Mouse (Mus musculus): ENCODE data around the gene Slc2a5. TPM values are rescaled to one million over a fixed set of nuclear protein-coding genes. Genes with fewer than 3 reads are reported as not detected.

Gene Slc2a5
- polyA plus RNA-seq, 1 experiment from 2014 or later = 1.0 TPM

DNA sequence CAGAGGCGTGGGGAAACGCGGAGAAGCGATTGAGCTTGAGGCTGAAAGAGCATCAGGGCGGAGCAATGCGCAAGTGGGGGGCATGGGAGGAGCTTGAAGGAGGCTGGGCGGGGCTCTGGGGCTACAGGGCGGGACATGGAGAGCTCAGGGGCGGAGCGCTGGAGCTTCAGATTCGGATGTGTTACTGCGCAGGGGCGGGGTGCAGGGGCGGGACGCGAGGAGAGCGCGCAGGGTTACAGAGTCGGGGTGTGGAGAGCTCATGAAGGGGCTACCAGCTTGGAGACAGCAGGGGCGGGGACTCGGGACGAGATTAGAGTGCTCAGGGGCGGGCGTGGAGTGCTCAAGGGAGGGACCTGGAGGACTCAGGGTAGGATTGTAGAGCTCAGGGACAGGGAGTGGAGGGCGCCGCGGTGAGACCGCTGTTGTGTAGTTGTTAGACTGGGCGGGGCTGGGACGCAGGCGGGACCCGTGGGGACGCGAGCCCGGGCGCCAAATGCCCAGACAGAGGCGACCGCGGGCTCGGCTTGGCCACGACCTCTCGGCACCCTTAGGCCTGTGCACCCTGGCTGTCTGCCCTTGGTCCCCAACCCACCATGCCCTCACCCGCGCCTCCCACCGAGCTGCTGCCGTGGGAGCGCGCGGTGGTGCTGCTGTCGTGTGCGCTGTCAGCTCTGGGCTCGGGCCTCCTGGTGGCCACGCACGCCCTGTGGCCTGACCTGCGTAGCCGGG is 31.8 kb upstream of the Slc2a5 start, which contains the start of gene Gpr157:
TSS of gene Gpr157 (plus strand) at position 205 of the 729 bp plus-strand sequence.
- H3K9me3 ChIP-seq = no peaks in the 10 kb centered on the region
- peak within 1 kb of the TSS; percentile 64 for H3K9ac ChIP-seq
- H3K4me1 ChIP-seq = 0 out of 2 replicates have a peak, but pooled peaks cover 3% of the 10 kb centered on the region
- peak within 1 kb of the TSS; percentile 98 for H3K4me2 ChIP-seq (replicated peaks)
- no peaks in the 10 kb centered on the region for H3K36me3 ChIP-seq
- peaks cover 14% of the 10 kb centered on the region; the same call in 1 of the 2 replicates for H3K27me3 ChIP-seq
- H3K4me3 ChIP-seq = peak within 1 kb of the TSS; percentile 57
- peak; percentile 94 for ATAC-seq (ENCODE audit: insufficient number of reproducible peaks, insufficient read depth, low FRiP score, low TSS enrichment)
- under 1% methylated on average over 56 of the region's 56 CpGs for WGBS
- H3K27ac ChIP-seq = peak within 1 kb of the TSS; percentile 64

DNA sequence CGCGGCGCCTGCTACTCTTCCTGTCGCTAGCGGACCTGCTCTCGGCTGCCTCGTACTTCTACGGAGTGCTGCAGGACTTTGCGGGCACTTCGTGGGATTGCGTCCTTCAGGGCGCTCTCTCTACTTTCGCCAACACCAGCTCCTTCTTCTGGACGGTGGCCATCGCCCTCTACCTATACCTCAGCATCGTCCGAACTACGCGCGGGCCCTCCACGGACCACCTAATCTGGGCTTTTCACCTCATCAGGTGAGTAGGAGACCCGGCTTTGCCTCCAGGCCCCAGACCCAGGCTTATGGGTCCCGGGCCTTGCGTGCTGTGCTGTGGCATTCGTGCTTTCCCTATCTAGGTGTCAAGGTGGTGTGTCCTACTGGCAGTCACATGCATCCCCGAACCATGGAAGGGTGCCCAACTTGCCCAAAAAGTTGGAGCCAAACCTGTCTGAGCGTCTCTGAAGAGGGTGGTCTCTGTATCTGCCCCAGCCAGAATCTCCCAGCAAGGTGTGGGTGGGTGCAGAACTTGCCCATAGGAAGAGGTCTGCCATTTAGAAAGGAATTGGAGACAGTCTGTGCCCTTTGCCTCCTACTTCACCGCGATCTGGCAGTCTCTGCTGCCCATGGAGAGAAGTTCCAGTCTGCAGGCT is 31.1 kb upstream of the Slc2a5 start:
- H3K4me1 ChIP-seq = 0 out of 2 replicates have a peak, but pooled peaks cover 3% of the 10 kb centered on the region
- H3K9ac ChIP-seq = peak overlapping the region; percentile 64
- H3K4me2 ChIP-seq (replicated peaks) = peak overlapping the region; percentile 98
- ATAC-seq (ENCODE audit: insufficient number of reproducible peaks, insufficient read depth, low FRiP score, low TSS enrichment) = no peak
- no peaks in the 10 kb centered on the region for H3K36me3 ChIP-seq
- peaks cover 14% of the 10 kb centered on the region; the same call in 1 of the 2 replicates for H3K27me3 ChIP-seq
- WGBS = 18% methylated on average over 29 of the region's 29 CpGs
- H3K9me3 ChIP-seq = no peaks in the 10 kb centered on the region
- H3K4me3 ChIP-seq = peak overlapping the region; percentile 57
- peak overlapping the region; percentile 64; the same call in 1 of the 2 replicates for H3K27ac ChIP-seq

DNA sequence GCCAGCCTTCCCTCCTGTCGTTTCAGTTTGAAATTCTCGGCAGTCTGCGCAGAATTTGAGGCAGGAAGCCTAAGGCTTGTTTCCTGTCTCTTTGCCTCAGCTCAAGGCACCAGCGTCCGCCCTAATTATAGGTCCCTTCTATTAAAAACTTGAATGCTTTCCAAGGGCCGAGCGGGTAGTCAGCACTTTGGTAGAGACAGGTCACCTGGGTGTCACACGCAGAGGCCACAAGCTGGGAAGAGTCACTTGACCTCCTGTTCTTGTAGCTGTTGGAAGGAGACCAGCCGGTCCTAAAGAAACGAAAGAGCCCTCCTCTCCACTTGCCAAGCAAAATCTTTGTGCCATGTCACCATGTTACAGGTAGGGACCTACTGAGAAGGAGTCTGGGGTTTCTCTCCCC is 30.0 kb upstream of the Slc2a5 start:
- Histone ChIP-seq H3K27me3 (peaks cover 14% of the 10 kb centered on the region; the same call in 1 of the 2 replicates), H3K4me2 (replicated peaks) (no peak overlapping the region), H3K4me3 (no peak overlapping the region), H3K4me1 (peaks cover 10% of the 10 kb centered on the region), H3K27ac (no peak overlapping the region), H3K9ac (no peak overlapping the region), H3K9me3 (no peaks in the 10 kb centered on the region), H3K36me3 (no peaks in the 10 kb centered on the region)
- no peak for ATAC-seq (ENCODE audit: insufficient number of reproducible peaks, insufficient read depth, low FRiP score, low TSS enrichment)
- 52% methylated on average over 10 of the region's 10 CpGs for WGBS

DNA sequence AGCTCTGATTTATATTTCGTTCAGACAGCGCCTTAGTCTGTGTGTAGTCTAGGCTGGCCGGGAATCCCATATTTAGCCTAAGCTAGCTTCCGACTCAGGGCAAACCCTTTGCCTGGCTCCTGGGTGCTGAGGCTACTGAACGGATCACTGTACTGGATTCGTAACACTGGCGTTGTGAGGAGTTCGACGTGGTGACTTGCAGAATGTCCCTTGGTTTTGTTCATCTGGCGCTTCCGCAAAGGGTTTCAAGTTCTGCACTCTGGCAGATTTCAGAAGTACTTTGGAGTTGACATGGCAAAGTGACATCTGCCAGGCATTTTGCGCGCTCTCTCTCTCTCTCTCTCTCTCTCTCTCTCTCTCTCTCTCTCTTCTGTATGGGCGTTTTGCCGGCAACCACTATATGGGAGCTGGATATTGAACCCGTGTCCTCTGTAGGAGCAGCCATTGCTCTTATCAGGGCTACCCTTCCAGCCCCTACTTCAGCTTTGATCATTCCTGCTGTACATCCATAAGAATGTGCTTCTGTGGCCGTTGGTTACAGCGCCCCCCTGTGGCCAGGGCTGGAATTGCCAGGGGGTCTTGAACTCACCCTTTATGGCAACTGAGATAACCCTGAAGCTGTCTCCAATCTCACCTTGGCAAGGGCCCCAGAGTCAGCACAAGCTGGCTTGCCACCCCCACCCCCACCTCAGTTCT is 27.0 kb upstream of the Slc2a5 start:
- no peak overlapping the region for H3K4me3 ChIP-seq
- peaks cover 14% of the 10 kb centered on the region; the same call in 1 of the 2 replicates for H3K27me3 ChIP-seq
- no peaks in the 10 kb centered on the region for H3K9me3 ChIP-seq
- ATAC-seq (ENCODE audit: insufficient number of reproducible peaks, insufficient read depth, low FRiP score, low TSS enrichment) = no peak
- WGBS = 84% methylated on average over 18 of the region's 18 CpGs
- H3K9ac ChIP-seq = no peak overlapping the region
- no peak overlapping the region for H3K27ac ChIP-seq
- peaks cover 17% of the 10 kb centered on the region for H3K4me1 ChIP-seq
- no peak overlapping the region for H3K4me2 ChIP-seq (replicated peaks)
- no peaks in the 10 kb centered on the region for H3K36me3 ChIP-seq

DNA sequence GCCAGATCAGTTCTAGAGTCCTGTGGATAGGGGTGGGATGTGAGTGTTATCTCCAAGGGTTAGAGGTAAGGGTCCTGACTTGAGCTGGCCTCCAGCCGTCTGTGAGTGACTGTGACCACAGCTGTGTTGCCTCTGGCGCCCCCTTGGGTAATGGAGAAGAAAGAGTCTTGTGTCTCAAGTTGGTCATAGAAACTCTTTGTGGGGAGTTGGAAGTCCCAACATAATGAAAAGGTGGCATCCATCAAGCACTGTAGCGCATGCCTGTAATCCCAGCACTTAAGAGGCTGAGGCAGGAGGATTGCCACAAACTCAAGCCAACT is 26.5 kb upstream of the Slc2a5 start:
- Histone ChIP-seq H3K36me3 (no peaks in the 10 kb centered on the region), H3K9me3 (no peaks in the 10 kb centered on the region), H3K4me3 (no peak overlapping the region), H3K27me3 (peaks cover 14% of the 10 kb centered on the region; the same call in 1 of the 2 replicates), H3K4me1 (peaks cover 17% of the 10 kb centered on the region), H3K9ac (no peak overlapping the region), H3K4me2 (replicated peaks) (no peak overlapping the region), H3K27ac (no peak overlapping the region)
- whole genome bisulfite sequencing = 56% methylated on average over 3 of the region's 3 CpGs
- ATAC-seq (ENCODE audit: insufficient number of reproducible peaks, insufficient read depth, low FRiP score, low TSS enrichment) = no peak

DNA sequence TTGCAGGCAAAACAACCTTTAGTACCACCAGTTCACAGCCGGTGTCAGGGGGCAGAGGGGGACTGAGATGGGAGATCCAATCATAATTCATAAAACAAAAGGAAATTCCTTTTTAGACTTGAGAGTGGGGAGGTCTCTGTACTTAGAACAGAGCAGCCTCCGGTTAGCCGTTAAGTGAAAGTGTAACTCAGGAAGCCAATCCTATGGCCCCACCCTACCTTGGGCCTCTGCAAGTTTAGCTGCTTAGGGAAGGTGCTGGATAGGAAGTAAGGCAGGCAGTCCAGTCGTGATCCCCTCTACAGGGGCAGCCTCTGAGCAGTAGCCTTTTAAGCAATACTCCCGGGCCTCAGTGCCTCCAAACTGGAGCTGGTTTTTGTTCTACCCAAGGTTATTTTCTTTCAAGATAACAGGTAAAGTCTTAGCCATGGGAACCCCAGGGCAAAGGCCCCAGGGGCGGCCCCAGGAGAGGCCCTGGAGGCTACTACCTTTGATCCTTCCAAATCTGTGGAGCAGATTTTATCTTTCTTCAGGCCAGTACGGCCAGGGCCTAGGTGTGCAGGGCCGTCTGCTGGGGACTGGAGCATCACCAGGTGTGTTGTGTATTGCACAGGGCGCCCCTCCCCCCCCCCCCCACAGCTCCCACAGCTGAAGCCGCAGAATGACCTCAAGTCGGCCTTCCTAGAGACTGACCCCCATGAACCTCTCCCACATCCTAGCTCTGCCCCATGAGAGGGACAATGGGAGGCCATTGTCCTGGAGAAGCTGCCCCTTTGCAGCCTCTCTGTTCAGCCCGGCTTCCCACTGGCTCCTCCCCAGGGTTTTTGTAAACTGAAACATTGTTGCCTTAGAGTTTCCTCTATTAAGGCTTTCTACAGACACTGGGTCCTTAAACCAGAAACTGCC is 25.3 kb upstream of the Slc2a5 start:
- peaks cover 13% of the 10 kb centered on the region for H3K4me1 ChIP-seq
- no peaks in the 10 kb centered on the region for H3K36me3 ChIP-seq
- 0 out of 2 replicates have a peak overlapping the region, but pooled peaks have one; percentile 7 for H3K4me2 ChIP-seq (replicated peaks)
- peaks cover 7% of the 10 kb centered on the region; the same call in 1 of the 2 replicates for H3K27me3 ChIP-seq
- H3K9ac ChIP-seq = no peak overlapping the region
- H3K27ac ChIP-seq = no peak overlapping the region
- WGBS = 32% methylated on average over 12 of the region's 12 CpGs
- H3K9me3 ChIP-seq = no peaks in the 10 kb centered on the region
- ATAC-seq (ENCODE audit: insufficient number of reproducible peaks, insufficient read depth, low FRiP score, low TSS enrichment) = peak; percentile 55; the same call in 1 of the 2 replicates
- H3K4me3 ChIP-seq = no peak overlapping the region

DNA sequence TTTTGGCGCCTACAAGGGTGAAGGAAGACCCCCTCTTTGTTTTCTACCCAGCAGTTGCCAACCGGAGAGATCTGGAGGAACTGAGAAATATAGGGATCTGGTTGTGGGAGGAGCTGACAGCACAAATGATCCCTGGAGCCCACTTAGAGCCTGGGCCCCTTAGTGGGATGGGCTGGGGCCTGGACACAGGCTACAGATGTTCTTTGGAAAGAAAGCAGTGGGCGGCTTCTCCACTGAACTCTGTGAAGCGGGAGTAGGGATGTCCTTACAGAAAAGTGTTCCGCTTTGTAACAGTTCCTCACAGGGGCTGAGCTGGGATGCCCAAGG is 24.7 kb upstream of the Slc2a5 start:
- no peak overlapping the region for H3K9ac ChIP-seq
- peaks cover 13% of the 10 kb centered on the region for H3K4me1 ChIP-seq
- WGBS = 19% methylated on average over 5 of the region's 5 CpGs
- 0 out of 2 replicates have a peak, but pooled peaks cover 5% of the 10 kb centered on the region for H3K27me3 ChIP-seq
- H3K36me3 ChIP-seq = no peaks in the 10 kb centered on the region
- H3K4me2 ChIP-seq (replicated peaks) = 0 out of 2 replicates have a peak overlapping the region, but pooled peaks have one; percentile 7
- H3K27ac ChIP-seq = no peak overlapping the region
- no peak for ATAC-seq (ENCODE audit: insufficient number of reproducible peaks, insufficient read depth, low FRiP score, low TSS enrichment)
- no peak overlapping the region for H3K4me3 ChIP-seq
- H3K9me3 ChIP-seq = no peaks in the 10 kb centered on the region

DNA sequence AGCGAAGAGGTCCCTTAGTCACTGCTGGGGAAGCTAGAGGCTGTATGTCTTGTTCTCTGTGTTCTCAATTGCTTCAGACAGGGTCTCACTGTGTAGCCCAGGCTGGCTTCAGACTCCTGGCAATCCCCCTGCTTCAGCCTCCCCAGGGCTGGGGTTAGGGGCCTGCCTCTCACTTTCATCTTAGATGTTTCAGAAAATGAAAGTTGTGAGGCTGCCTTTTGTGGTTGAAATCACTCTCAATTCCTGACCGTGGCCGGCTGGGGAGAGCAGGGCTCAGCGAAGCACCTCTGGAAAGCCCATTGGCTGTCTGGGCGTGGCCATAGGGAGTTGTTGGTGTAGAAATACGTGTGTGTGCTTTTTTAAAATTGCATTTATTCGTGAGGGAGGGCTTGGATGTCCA is 22.8 kb upstream of the Slc2a5 start:
- H3K4me3 ChIP-seq = no peak overlapping the region
- H3K4me2 ChIP-seq (replicated peaks) = no peak overlapping the region
- ATAC-seq (ENCODE audit: insufficient number of reproducible peaks, insufficient read depth, low FRiP score, low TSS enrichment) = no peak
- H3K9me3 ChIP-seq = no peaks in the 10 kb centered on the region
- H3K4me1 ChIP-seq = peaks cover 13% of the 10 kb centered on the region
- no peak overlapping the region for H3K27ac ChIP-seq
- peaks cover 7% of the 10 kb centered on the region; the same call in 1 of the 2 replicates for H3K27me3 ChIP-seq
- no peak overlapping the region for H3K9ac ChIP-seq
- 77% methylated on average over 7 of the region's 7 CpGs for WGBS
- no peaks in the 10 kb centered on the region for H3K36me3 ChIP-seq

DNA sequence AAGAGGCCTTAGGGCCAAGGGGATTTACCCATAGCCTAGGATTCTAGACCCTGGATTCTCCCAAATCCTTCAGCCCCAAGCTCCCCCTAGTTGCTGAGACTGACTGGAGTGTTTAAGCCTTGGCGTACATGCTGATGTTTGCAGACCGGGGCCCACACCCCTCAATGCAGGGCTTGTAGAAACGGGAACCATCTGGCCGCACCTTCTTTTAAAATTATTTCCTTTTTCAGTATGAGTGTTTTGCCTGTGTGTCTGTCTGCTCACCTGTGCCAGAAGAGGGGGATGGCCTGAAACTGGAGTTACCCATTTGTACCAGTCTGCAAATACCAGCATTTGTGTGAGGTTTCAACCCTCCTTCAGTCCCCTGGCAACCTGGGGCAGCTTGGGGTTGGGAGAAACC is 21.2 kb upstream of the Slc2a5 start:
- ATAC-seq (ENCODE audit: insufficient number of reproducible peaks, insufficient read depth, low FRiP score, low TSS enrichment) = no peak
- WGBS = 68% methylated on average over 4 of the region's 4 CpGs

DNA sequence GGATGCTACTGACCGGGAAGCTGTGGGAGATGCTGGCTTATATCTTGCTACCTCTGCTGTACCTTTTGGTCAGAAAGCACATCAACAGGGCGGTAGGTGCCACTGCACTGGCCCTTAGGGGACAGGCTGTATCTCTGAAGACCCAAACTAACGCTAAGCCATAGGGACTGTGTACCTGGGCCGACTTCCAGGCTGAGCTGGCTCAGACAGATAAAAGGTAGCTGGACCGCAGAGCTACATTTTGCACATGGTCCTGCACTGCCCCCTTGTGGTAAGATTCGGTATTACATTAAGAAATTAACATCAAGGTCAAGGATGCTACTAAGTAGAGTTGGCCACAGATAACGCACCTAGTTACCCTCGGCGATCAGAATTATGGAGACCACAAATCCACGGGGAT is 20.2 kb upstream of the Slc2a5 start:
- H3K36me3 ChIP-seq = no peaks in the 10 kb centered on the region
- no peaks in the 10 kb centered on the region for H3K9me3 ChIP-seq
- WGBS = 19% methylated on average over 10 of the region's 10 CpGs
- no peak overlapping the region for H3K9ac ChIP-seq
- H3K27me3 ChIP-seq = peaks cover 7% of the 10 kb centered on the region; the same call in 1 of the 2 replicates
- no peak overlapping the region for H3K4me3 ChIP-seq
- peaks cover 9% of the 10 kb centered on the region for H3K4me1 ChIP-seq
- no peak overlapping the region for H3K4me2 ChIP-seq (replicated peaks)
- no peak; the same call in 1 of the 2 replicates for ATAC-seq (ENCODE audit: insufficient number of reproducible peaks, insufficient read depth, low FRiP score, low TSS enrichment)
- H3K27ac ChIP-seq = no peak overlapping the region

More for the DNA sequence above, 21.2 kb upstream of the Slc2a5 start:
- Histone ChIP-seq H3K27me3 (peaks cover 7% of the 10 kb centered on the region; the same call in 1 of the 2 replicates), H3K4me2 (replicated peaks) (no peak overlapping the region), H3K36me3 (no peaks in the 10 kb centered on the region), H3K9me3 (no peaks in the 10 kb centered on the region), H3K4me1 (peaks cover 13% of the 10 kb centered on the region), H3K9ac (no peak overlapping the region), H3K4me3 (no peak overlapping the region), H3K27ac (no peak overlapping the region)

DNA sequence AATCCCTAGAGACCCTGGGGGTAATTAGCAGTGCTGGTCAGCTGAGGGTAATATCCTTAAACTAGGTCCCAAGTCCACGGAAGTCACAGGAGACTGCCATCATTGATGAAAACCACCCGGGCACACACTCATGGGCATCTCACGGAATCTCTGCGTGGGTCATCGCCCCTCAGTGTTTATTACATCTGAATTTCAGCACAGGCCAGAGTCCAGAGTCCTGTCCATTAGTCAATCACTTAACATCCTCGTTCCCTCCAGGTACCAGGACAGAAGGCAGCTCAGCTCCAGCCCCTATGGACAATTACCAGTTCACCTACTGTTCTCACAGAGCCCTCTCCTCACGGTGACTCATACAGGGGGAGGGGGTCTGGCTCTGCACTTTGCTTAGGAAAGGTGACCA is 16.3 kb upstream of the Slc2a5 start:
- ATAC-seq (ENCODE audit: insufficient number of reproducible peaks, insufficient read depth, low FRiP score, low TSS enrichment) = no peak
- 83% methylated on average over 7 of the region's 7 CpGs for WGBS
- Histone ChIP-seq H3K36me3 (no peaks in the 10 kb centered on the region), H3K9ac (no peak overlapping the region), H3K4me1 (peaks cover 3% of the 10 kb centered on the region; the same call in 1 of the 2 replicates), H3K27ac (no peak overlapping the region), H3K27me3 (peaks cover 7% of the 10 kb centered on the region; the same call in 1 of the 2 replicates), H3K9me3 (no peaks in the 10 kb centered on the region), H3K4me3 (no peak overlapping the region), H3K4me2 (replicated peaks) (no peak overlapping the region)

Measured in embryonic facial prominence, embryonic 12.5 days (tissue).